Mouse (Mus musculus): Measurements from ENCODE around the gene Kat6b. TPM values are rescaled to one million over a fixed set of nuclear protein-coding genes. Genes with fewer than 3 reads are reported as not detected.

The Kat6b gene
- polyA plus RNA-seq, 1 experiment from 2014 or later: 7.1 TPM

GRCm38 (mm10) chr14:21546351-21546750, 65.1 kb downstream of the Kat6b start:
- H3K9ac ChIP-seq (ENCODE audit: low read depth, low read length): no peak overlapping the region
- peaks cover 12% of the 10 kb centered on the region for H3K4me1 ChIP-seq (ENCODE audit: control insufficient read depth, insufficient read depth, low read length)
- no peak overlapping the region for H3K27ac ChIP-seq (ENCODE audit: low read length)
- no peak overlapping the region for H3K4me3 ChIP-seq (ENCODE audit: low read length)
- no peak overlapping the region for H3K4me2 ChIP-seq (ENCODE audit: low read depth, low read length)
- no peak for ATAC-seq
- peaks cover 4% of the 10 kb centered on the region for H3K36me3 ChIP-seq (ENCODE audit: control insufficient read depth, insufficient read depth, low read length)
- H3K9me3 ChIP-seq (ENCODE audit: control insufficient read depth, low read length): peaks cover 1% of the 10 kb centered on the region; the same call in 1 of the 2 replicates
- no peaks in the 10 kb centered on the region for H3K27me3 ChIP-seq (replicated peaks; ENCODE audit: control insufficient read depth, insufficient read depth, low read length)
- WGBS: 69% methylated on average over 3 of the region's 3 CpGs

- Histone ChIP-seq H3K4me3 (ENCODE audit: low read length) (no peak overlapping the region), H3K4me1 (ENCODE audit: control insufficient read depth, insufficient read depth, low read length) (peaks cover 12% of the 10 kb centered on the region), H3K9ac (ENCODE audit: low read depth, low read length) (no peak overlapping the region), H3K36me3 (ENCODE audit: control insufficient read depth, insufficient read depth, low read length) (peaks cover 2% of the 10 kb centered on the region), H3K27me3 (replicated peaks; ENCODE audit: control insufficient read depth, insufficient read depth, low read length) (no peaks in the 10 kb centered on the region), H3K4me2 (ENCODE audit: low read depth, low read length) (no peak overlapping the region), H3K27ac (ENCODE audit: low read length) (no peak overlapping the region), H3K9me3 (ENCODE audit: control insufficient read depth, low read length) (no peaks in the 10 kb centered on the region)
- 54% methylated on average over 7 of the region's 7 CpGs for WGBS
- no peak for ATAC-seq
Observed at GRCm38 (mm10) chr14:21547297-21547696, 66.1 kb downstream of the Kat6b start.

DNA sequence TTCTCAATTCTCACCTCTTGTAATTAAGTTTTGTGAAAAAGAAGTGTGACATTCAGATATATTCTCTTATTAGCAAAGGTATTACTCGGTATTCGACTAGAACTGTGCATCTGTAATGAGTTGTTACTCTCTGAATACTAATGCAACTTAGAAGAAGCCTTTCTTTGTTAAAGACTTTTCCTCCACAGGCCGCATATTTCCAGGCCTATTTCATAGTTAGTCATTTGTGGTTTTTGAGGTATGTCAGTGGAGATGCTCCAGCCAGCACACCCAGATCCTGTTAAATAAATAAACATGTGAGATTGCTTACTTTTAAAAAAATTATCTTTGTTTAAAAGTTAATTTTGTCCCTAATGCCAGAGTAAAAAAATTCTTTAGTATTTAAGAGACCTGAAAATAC, 66.7 kb downstream of the Kat6b start:
- Histone ChIP-seq H3K9ac (ENCODE audit: low read depth, low read length) (no peak overlapping the region), H3K27ac (ENCODE audit: low read length) (no peak overlapping the region), H3K9me3 (ENCODE audit: control insufficient read depth, low read length) (no peaks in the 10 kb centered on the region), H3K4me2 (ENCODE audit: low read depth, low read length) (no peak overlapping the region), H3K4me1 (ENCODE audit: control insufficient read depth, insufficient read depth, low read length) (peaks cover 12% of the 10 kb centered on the region), H3K4me3 (ENCODE audit: low read length) (no peak overlapping the region), H3K27me3 (replicated peaks; ENCODE audit: control insufficient read depth, insufficient read depth, low read length) (no peaks in the 10 kb centered on the region), H3K36me3 (ENCODE audit: control insufficient read depth, insufficient read depth, low read length) (no peaks in the 10 kb centered on the region)
- ATAC-seq: no peak
- WGBS: 72% methylated on average over 3 of the region's 3 CpGs

DNA sequence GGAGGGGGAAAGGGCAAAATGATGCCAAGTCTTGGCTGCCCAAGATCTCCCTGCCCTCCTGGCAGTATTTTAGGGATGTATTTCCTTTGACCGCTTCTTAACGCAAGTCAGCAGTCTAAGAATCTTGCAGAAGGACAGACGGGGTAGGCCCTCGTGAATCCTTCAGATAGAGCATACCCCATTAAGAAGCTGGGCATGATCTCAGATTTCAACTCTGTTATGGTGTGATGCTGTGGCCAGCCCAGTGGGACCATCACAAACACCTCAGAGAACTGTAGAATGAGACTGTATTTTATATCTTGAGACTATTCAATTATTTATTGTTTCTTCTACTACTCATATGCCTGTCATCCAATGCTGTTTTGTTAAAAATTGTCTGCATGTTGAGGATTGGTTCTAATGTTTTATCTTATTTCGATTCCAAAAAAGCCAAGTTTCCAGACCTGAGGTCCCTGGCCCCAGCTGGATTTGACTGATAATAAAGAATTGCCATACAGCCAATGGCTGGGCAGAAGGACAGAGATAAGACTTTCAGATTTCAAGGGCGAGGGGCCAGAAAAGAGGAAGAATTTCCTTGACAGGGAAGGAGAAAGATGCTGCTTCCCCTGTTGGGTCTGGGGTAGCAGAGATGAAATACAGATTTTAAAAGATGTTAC, 67.8 kb downstream of the Kat6b start:
- no peak for ATAC-seq

DNA sequence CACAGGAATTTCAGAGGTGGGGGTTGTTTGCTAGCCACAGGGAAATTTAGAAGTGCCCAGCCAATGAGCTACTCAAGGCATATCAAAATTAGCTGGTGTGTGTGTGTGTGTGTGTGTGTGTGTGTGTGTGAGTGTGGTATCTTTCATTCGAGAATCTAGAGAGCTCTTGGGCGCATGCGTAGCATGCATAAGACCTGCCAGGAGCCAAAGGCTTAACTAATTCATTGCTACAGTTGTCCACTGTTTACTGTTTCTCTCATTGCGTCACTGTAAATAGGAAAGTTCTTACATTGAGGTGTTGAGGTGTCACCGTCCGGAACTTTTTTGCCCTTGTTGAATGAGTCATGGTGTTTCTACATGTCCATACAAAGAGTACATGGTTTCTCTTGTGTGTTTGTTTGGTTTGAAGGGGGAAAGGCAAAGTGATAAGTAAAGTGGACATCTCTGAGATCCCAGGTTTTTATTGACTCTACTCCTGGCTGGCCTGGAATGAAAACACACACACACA, 68.4 kb downstream of the Kat6b start:
- no peaks in the 10 kb centered on the region for H3K36me3 ChIP-seq (ENCODE audit: control insufficient read depth, insufficient read depth, low read length)
- no peak overlapping the region for H3K27ac ChIP-seq (ENCODE audit: low read length)
- no peak overlapping the region for H3K4me3 ChIP-seq (ENCODE audit: low read length)
- no peaks in the 10 kb centered on the region for H3K9me3 ChIP-seq (ENCODE audit: control insufficient read depth, low read length)
- ATAC-seq: no peak
- no peaks in the 10 kb centered on the region for H3K27me3 ChIP-seq (replicated peaks; ENCODE audit: control insufficient read depth, insufficient read depth, low read length)
- H3K4me1 ChIP-seq (ENCODE audit: control insufficient read depth, insufficient read depth, low read length): peaks cover 11% of the 10 kb centered on the region
- 84% methylated on average over 6 of the region's 6 CpGs for WGBS
- H3K9ac ChIP-seq (ENCODE audit: low read depth, low read length): no peak overlapping the region
- no peak overlapping the region for H3K4me2 ChIP-seq (ENCODE audit: low read depth, low read length)

More for the DNA sequence above, 67.8 kb downstream of the Kat6b start:
- H3K9ac ChIP-seq (ENCODE audit: low read depth, low read length): no peak overlapping the region
- no peak overlapping the region for H3K27ac ChIP-seq (ENCODE audit: low read length)
- no peak overlapping the region for H3K4me3 ChIP-seq (ENCODE audit: low read length)
- no peaks in the 10 kb centered on the region for H3K27me3 ChIP-seq (replicated peaks; ENCODE audit: control insufficient read depth, insufficient read depth, low read length)
- no peak overlapping the region for H3K4me2 ChIP-seq (ENCODE audit: low read depth, low read length)
- H3K9me3 ChIP-seq (ENCODE audit: control insufficient read depth, low read length): no peaks in the 10 kb centered on the region
- peaks cover 12% of the 10 kb centered on the region for H3K4me1 ChIP-seq (ENCODE audit: control insufficient read depth, insufficient read depth, low read length)
- WGBS: 72% methylated on average over 6 of the region's 6 CpGs
- no peaks in the 10 kb centered on the region for H3K36me3 ChIP-seq (ENCODE audit: control insufficient read depth, insufficient read depth, low read length)

DNA sequence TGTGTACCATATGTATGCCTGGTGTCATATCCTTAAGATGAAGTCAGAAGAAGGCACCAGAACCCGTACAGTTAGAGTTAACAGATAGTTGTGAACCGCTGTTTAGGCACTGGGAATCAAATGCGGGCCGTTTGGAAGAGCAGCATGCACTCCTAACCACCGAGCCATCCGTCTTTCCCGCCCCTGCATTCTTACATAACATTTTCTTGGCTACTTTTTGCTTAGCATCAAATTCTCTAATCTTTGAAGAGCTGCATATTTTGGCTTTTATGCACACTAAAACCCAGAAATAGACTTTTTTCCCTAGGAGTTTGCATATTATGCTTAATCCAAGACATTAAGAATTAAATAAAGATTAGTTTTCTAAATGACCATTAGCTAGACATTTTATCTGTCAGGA, 69.3 kb downstream of the Kat6b start:
- H3K4me2 ChIP-seq (ENCODE audit: low read depth, low read length): no peak overlapping the region
- no peak for ATAC-seq
- no peak overlapping the region for H3K4me3 ChIP-seq (ENCODE audit: low read length)
- H3K36me3 ChIP-seq (ENCODE audit: control insufficient read depth, insufficient read depth, low read length): no peaks in the 10 kb centered on the region
- no peaks in the 10 kb centered on the region for H3K9me3 ChIP-seq (ENCODE audit: control insufficient read depth, low read length)
- no peak overlapping the region for H3K27ac ChIP-seq (ENCODE audit: low read length)
- H3K9ac ChIP-seq (ENCODE audit: low read depth, low read length): no peak overlapping the region
- H3K27me3 ChIP-seq (replicated peaks; ENCODE audit: control insufficient read depth, insufficient read depth, low read length): no peaks in the 10 kb centered on the region
- 66% methylated on average over 7 of the region's 7 CpGs for WGBS
- H3K4me1 ChIP-seq (ENCODE audit: control insufficient read depth, insufficient read depth, low read length): peaks cover 6% of the 10 kb centered on the region

DNA sequence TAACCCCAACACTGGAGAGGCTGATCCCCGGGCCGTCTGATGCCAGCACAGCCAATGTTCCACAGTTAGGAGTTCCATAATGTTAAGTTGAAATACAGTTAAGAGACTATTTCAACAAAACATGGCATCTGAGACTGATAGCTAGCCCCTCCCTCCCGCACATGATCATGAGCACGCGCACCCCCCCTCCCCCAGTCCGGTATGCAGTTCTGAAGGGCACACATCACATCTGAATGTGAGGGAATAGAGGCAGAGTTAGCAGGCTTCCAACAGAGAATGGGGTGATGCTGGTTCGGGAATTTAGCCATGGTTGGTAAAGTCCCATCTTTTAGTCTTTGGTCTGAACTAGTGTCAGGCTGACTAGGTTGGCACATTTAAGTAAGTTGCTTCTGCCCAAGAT, 70.4 kb downstream of the Kat6b start:
- H3K9ac ChIP-seq (ENCODE audit: low read depth, low read length): no peak overlapping the region
- H3K4me3 ChIP-seq (ENCODE audit: low read length): no peak overlapping the region
- H3K27ac ChIP-seq (ENCODE audit: low read length): no peak overlapping the region
- H3K27me3 ChIP-seq (replicated peaks; ENCODE audit: control insufficient read depth, insufficient read depth, low read length): no peaks in the 10 kb centered on the region
- 90% methylated on average over 7 of the region's 7 CpGs for WGBS
- H3K9me3 ChIP-seq (ENCODE audit: control insufficient read depth, low read length): no peaks in the 10 kb centered on the region
- H3K4me2 ChIP-seq (ENCODE audit: low read depth, low read length): no peak overlapping the region
- no peaks in the 10 kb centered on the region for H3K36me3 ChIP-seq (ENCODE audit: control insufficient read depth, insufficient read depth, low read length)
- ATAC-seq: no peak
- peaks cover 6% of the 10 kb centered on the region for H3K4me1 ChIP-seq (ENCODE audit: control insufficient read depth, insufficient read depth, low read length)

GRCm38 (mm10) chr14:21552958-21553357, 71.7 kb downstream of the Kat6b start:
- Histone ChIP-seq H3K36me3 (ENCODE audit: control insufficient read depth, insufficient read depth, low read length) (no peaks in the 10 kb centered on the region), H3K4me3 (ENCODE audit: low read length) (no peak overlapping the region), H3K27me3 (replicated peaks; ENCODE audit: control insufficient read depth, insufficient read depth, low read length) (no peaks in the 10 kb centered on the region), H3K9ac (ENCODE audit: low read depth, low read length) (no peak overlapping the region), H3K4me2 (ENCODE audit: low read depth, low read length) (no peak overlapping the region), H3K27ac (ENCODE audit: low read length) (no peak overlapping the region), H3K9me3 (ENCODE audit: control insufficient read depth, low read length) (no peaks in the 10 kb centered on the region), H3K4me1 (ENCODE audit: control insufficient read depth, insufficient read depth, low read length) (peaks cover 10% of the 10 kb centered on the region)
- 34% methylated on average over 8 of the region's 8 CpGs for WGBS
- peak; percentile 85 for ATAC-seq

DNA sequence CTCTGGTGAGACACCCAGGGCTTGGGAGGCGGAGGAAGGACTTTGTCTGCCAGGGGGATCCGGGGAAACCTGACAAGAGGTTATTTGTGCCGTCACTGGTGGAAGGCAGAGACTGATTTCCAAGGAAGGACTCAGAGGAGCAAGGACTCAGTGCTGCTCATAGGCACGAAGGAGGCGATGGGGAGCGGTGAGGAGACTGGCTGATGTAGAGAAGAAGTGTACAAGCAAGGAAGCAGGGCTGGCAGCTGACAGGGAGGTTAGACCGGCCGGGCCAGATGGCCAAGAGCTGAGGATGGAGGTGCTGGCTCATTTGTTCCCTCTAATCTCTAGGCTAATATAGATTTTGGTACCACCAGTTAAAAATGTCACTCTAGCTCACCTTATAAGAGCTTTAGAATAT, 72.8 kb downstream of the Kat6b start:
- H3K27me3 ChIP-seq (replicated peaks; ENCODE audit: control insufficient read depth, insufficient read depth, low read length): no peaks in the 10 kb centered on the region
- 86% methylated on average over 8 of the region's 8 CpGs for WGBS
- H3K27ac ChIP-seq (ENCODE audit: low read length): no peak overlapping the region
- H3K9ac ChIP-seq (ENCODE audit: low read depth, low read length): no peak overlapping the region
- H3K4me1 ChIP-seq (ENCODE audit: control insufficient read depth, insufficient read depth, low read length): peaks cover 18% of the 10 kb centered on the region
- H3K36me3 ChIP-seq (ENCODE audit: control insufficient read depth, insufficient read depth, low read length): no peaks in the 10 kb centered on the region
- no peak for ATAC-seq
- no peak overlapping the region for H3K4me2 ChIP-seq (ENCODE audit: low read depth, low read length)
- no peaks in the 10 kb centered on the region for H3K9me3 ChIP-seq (ENCODE audit: control insufficient read depth, low read length)
- H3K4me3 ChIP-seq (ENCODE audit: low read length): no peak overlapping the region
